Mouse (Mus musculus) CH12.LX (cell line): ENCODE data around the gene Tmem150a. TPM values are rescaled to one million over a fixed set of nuclear protein-coding genes. Genes with fewer than 3 reads are reported as not detected.

Experiments used
- DNase-seq: peaks from one replicate; pipeline ENCODE4 v3.0.0-alpha.2; 2013; ENCODE audit errors: extremely low read depth
- H3K27ac ChIP-seq: 2 replicates; pipeline ENCODE4 v1.5.1; 2012; ENCODE audit warnings: low read depth, mild to moderate bottlenecking, control low read depth, moderate library complexity; ENCODE audit not compliant: insufficient read depth
- H3K27me3 ChIP-seq: replicated peaks from 2 replicates; pipeline ENCODE3; 2012; ENCODE audit warnings: inconsistent platforms
- H3K36me3 ChIP-seq, 2 experiments: replicated peaks in 1 of 2; 2 replicates each; pipeline versions ENCODE3 to v1.6.1; 2012; ENCODE audit warnings: inconsistent platforms in 1 of 2, low read length in 1 of 2, mild to moderate bottlenecking in 1 of 2, mixed read lengths in 1 of 2, moderate library complexity in 1 of 2; ENCODE audit not compliant: control insufficient read depth in 1 of 2, insufficient read depth in 1 of 2
- H3K4me1 ChIP-seq, 2 experiments: 2 replicates each; pipeline ENCODE4 v1.6.1; 2012; ENCODE audit warnings: inconsistent platforms in 1 of 2, moderate library complexity in 1 of 2; ENCODE audit not compliant: insufficient read depth in 2 of 2, control insufficient read depth in 1 of 2
- H3K4me2 ChIP-seq: 2 replicates; pipeline ENCODE4 v1.6.1; 2012; ENCODE audit warnings: low read depth, mild to moderate bottlenecking, control low read depth; ENCODE audit not compliant: poor library complexity, insufficient read depth, severe bottlenecking
- H3K4me3 ChIP-seq, 3 experiments: fragments of 150-350 bp in 1 of 3; sonication (generic) in 1 of 3; replicated peaks in 1 of 3; 2 replicates each; pipeline versions ENCODE3 to v1.5.1; 2011 to 2012; ENCODE audit warnings: low read depth in 2 of 3, low read length in 2 of 3, mild to moderate bottlenecking in 2 of 3, moderate library complexity in 2 of 3, control low read depth in 1 of 3, improper control_type of control experiment in 1 of 3, inconsistent platforms in 1 of 3, mixed read lengths in 1 of 3; ENCODE audit not compliant: poor library complexity in 1 of 3
- H3K79me2 ChIP-seq: replicated peaks from 2 replicates; pipeline ENCODE4 v1.6.1; 2012; ENCODE audit warnings: mild to moderate bottlenecking, moderate library complexity; ENCODE audit not compliant: control insufficient read depth, poor library complexity, insufficient read depth, severe bottlenecking; ENCODE audit errors: extremely low read depth
- H3K9ac ChIP-seq: 2 replicates; pipeline ENCODE4 v1.6.1; 2012; ENCODE audit warnings: low read depth, mild to moderate bottlenecking, control low read depth, moderate library complexity; ENCODE audit not compliant: insufficient read depth
- H3K9me3 ChIP-seq: replicated peaks from 2 replicates; pipeline ENCODE3; 2012; ENCODE audit warnings: low read length, inconsistent platforms, mixed read lengths
- BHLHE40 ChIP-seq: IDR thresholded peaks from 2 replicates; pipeline ENCODE4 v1.6.1; 2011; ENCODE audit warnings: mild to moderate bottlenecking, low read depth, low read length, improper control_type of control experiment
- CHD1 ChIP-seq: IDR thresholded peaks from 2 replicates; pipeline ENCODE4 v1.6.1; 2012; ENCODE audit warnings: low read depth, low read length, improper control_type of control experiment, inconsistent platforms
- CHD2 ChIP-seq: IDR thresholded peaks from 2 replicates; pipeline ENCODE4 v1.6.1; 2011; ENCODE audit warnings: low read length, improper control_type of control experiment
- E2F4 ChIP-seq: IDR thresholded peaks from 2 replicates; pipeline ENCODE4 v1.6.1; 2011; ENCODE audit warnings: low read depth, low read length, improper control_type of control experiment; ENCODE audit not compliant: insufficient replicate concordance
- ELF1 ChIP-seq: IDR thresholded peaks from 2 replicates; pipeline ENCODE4 v1.6.1; 2014; ENCODE audit warnings: low read depth, mild to moderate bottlenecking, inconsistent platforms, low read length, improper control_type of control experiment
- EP300 ChIP-seq: IDR thresholded peaks from 2 replicates; pipeline ENCODE4 v1.6.1; 2011; ENCODE audit warnings: low read length, improper control_type of control experiment
- ETS1 ChIP-seq: conservative IDR thresholded peaks from 2 replicates; pipeline ENCODE4 v1.6.1; 2012; ENCODE audit warnings: low read depth, mild to moderate bottlenecking, inconsistent platforms, low read length, improper control_type of control experiment, moderate library complexity
- HCFC1 ChIP-seq: IDR thresholded peaks from 2 replicates; pipeline ENCODE4 v1.6.1; 2012; ENCODE audit warnings: low read depth, mild to moderate bottlenecking, inconsistent platforms, low read length, improper control_type of control experiment
- IRF4 ChIP-seq: IDR thresholded peaks from 2 replicates; pipeline ENCODE4 v1.6.1; 2014; ENCODE audit warnings: low read depth, mild to moderate bottlenecking, inconsistent platforms, low read length, improper control_type of control experiment
- JUN ChIP-seq: IDR thresholded peaks from 2 replicates; pipeline ENCODE4 v1.6.1; 2011; ENCODE audit warnings: low read depth, mild to moderate bottlenecking, low read length, improper control_type of control experiment, moderate library complexity; ENCODE audit not compliant: insufficient read depth
- JUND ChIP-seq: conservative IDR thresholded peaks from 2 replicates; pipeline ENCODE4 v1.6.1; 2011; ENCODE audit warnings: low read depth, low read length, improper control_type of control experiment
- KAT2A ChIP-seq: IDR thresholded peaks from 2 replicates; pipeline ENCODE4 v1.6.1; 2012; ENCODE audit warnings: low read length, improper control_type of control experiment, inconsistent platforms; ENCODE audit not compliant: insufficient replicate concordance
- MAFK ChIP-seq: IDR thresholded peaks from 2 replicates; pipeline ENCODE4 v1.6.1; 2011; ENCODE audit warnings: low read length, improper control_type of control experiment; ENCODE audit not compliant: insufficient replicate concordance
- MAX ChIP-seq: IDR thresholded peaks from 2 replicates; pipeline ENCODE4 v1.6.1; 2011; ENCODE audit warnings: low read length, improper control_type of control experiment
- MAZ ChIP-seq: IDR thresholded peaks from 2 replicates; pipeline ENCODE4 v1.6.1; 2012; ENCODE audit warnings: low read depth, mild to moderate bottlenecking, inconsistent platforms, low read length, improper control_type of control experiment, moderate library complexity
- MYC ChIP-seq: IDR thresholded peaks from 2 replicates; pipeline ENCODE4 v1.6.1; 2011; ENCODE audit warnings: low read depth, mild to moderate bottlenecking, improper control_type of control experiment, low read length
- NELFE ChIP-seq: IDR thresholded peaks from 2 replicates; pipeline ENCODE4 v1.6.1; 2011; ENCODE audit warnings: low read depth, low read length, improper control_type of control experiment
- NRF1 ChIP-seq: IDR thresholded peaks from 2 replicates; pipeline ENCODE4 v1.6.1; 2014; ENCODE audit warnings: low read depth, mild to moderate bottlenecking, inconsistent platforms, low read length, improper control_type of control experiment, moderate library complexity
- POLR2A ChIP-seq: IDR thresholded peaks from 2 replicates; pipeline ENCODE4 v1.6.1; 2011; ENCODE audit warnings: low read depth, mild to moderate bottlenecking, improper control_type of control experiment, low read length
- RCOR1 ChIP-seq: conservative IDR thresholded peaks from 2 replicates; pipeline ENCODE4 v1.6.1; 2012; ENCODE audit warnings: low read depth, mild to moderate bottlenecking, inconsistent platforms, low read length, improper control_type of control experiment
- SMC3 ChIP-seq: IDR thresholded peaks from 2 replicates; pipeline ENCODE4 v1.6.1; 2011; ENCODE audit warnings: low read depth, low read length, improper control_type of control experiment
- ZMIZ1 ChIP-seq: IDR thresholded peaks from 2 replicates; pipeline ENCODE4 v1.6.1; 2012; ENCODE audit warnings: low read depth, mild to moderate bottlenecking, inconsistent platforms, low read length, improper control_type of control experiment
- ZNF384 ChIP-seq: IDR thresholded peaks from 2 replicates; pipeline ENCODE4 v1.6.1; 2012; ENCODE audit warnings: low read depth, low read length, improper control_type of control experiment, inconsistent platforms
- dilution Hi-C: fragments of 300-500 bp; cut with MboI; formaldehyde crosslinking; loops from 2 replicates; pipeline ENCODE4 v1.14.3; 2020; ENCODE audit warnings: low sequenced_read_pairs; ENCODE audit not compliant: extremely low pct_unique_long_range_greater_than_20kb, extremely low pct_ligation_motif_present
- in situ Hi-C: fragments of 300-500 bp; cut with MboI; formaldehyde crosslinking; loops from 3 replicates; pipeline ENCODE4 v1.14.3; 2019; ENCODE audit warnings: low sequenced_read_pairs, low pct_ligation_motif_present, low pct_unique_long_range_greater_than_20kb, mixed read lengths
- polyA plus RNA-seq: library from polyadenylated mRNA; unstranded; fragments of >175 nt; gene quantifications from 2 replicates; pipeline ENCODE4 v1.2.1, GENCODE M21; 2012; ENCODE audit warnings: low read depth; ENCODE audit not compliant: insufficient read length
- total RNA-seq, 2 experiments: library from RNA; depleted of rRNA; stranded (reverse); fragments of 300-350 nt in 1 of 2; fragments of >200 nt in 1 of 2; gene quantifications; 2 replicates each; pipeline ENCODE4 v1.2.3; 2012 to 2014

Tmem150a gene
- total and polyA plus RNA-seq, 3 experiments: 0.24 to 0.93 (median 0.59) TPM

GRCm38 (mm10) chr6:72348411-72348810 lies 6.8 kb upstream of the Tmem150a start:
- peaks cover 21 to 44% of the 10 kb centered on the region in 2 experiments for H3K36me3 ChIP-seq
- peak overlapping the region; percentile 81; the same call in 1 of the 2 replicates for H3K9ac ChIP-seq
- H3K27me3 ChIP-seq: no peaks in the 10 kb centered on the region
- H3K9me3 ChIP-seq: no peaks in the 10 kb centered on the region
- TF ChIP-seq CHD1: no peak
- TF ChIP-seq HCFC1: no peak
- no peak for TF ChIP-seq RCOR1
- TF ChIP-seq JUND: no peak
- TF ChIP-seq NRF1: no peak
- no peak for TF ChIP-seq MAX
- no peak for TF ChIP-seq MYC
- TF ChIP-seq E2F4: no peak
- no peak for TF ChIP-seq BHLHE40
- TF ChIP-seq MAZ: no peak
- TF ChIP-seq KAT2A: no peak
- dilution Hi-C loops (no loop called here), in situ Hi-C loops (no loop called here)
- peak overlapping the region; percentile 83 for H3K4me2 ChIP-seq
- H3K79me2 ChIP-seq: peaks cover 31% of the 10 kb centered on the region
- H3K4me3 ChIP-seq: peak overlapping the region in 1 of 3 experiments; percentile 79
- H3K4me1 ChIP-seq: peaks cover 16 to 73% of the 10 kb centered on the region in 2 experiments; a peak in 3 of 4 replicates
- H3K27ac ChIP-seq: no peak overlapping the region
- DNase-seq: peak; percentile 6

- no peak overlapping the region for H3K4me3 ChIP-seq
- peaks cover 16% of the 10 kb centered on the region for H3K79me2 ChIP-seq
- no peak for DNase-seq
- H3K4me2 ChIP-seq: no peak overlapping the region
- dilution Hi-C loops: no loop called here
- H3K9ac ChIP-seq: no peak overlapping the region
- TF ChIP-seq RCOR1: no peak
- no peak for TF ChIP-seq CHD2
- no peak for TF ChIP-seq ZNF384
- no peak for TF ChIP-seq POLR2A
- no peak for TF ChIP-seq MYC
- TF ChIP-seq EP300: no peak
- no peak for TF ChIP-seq SMC3
- no peak for TF ChIP-seq JUN
- no peak for TF ChIP-seq MAZ
- no peak for TF ChIP-seq MAX
- TF ChIP-seq IRF4: no peak
- no peak for TF ChIP-seq ETS1
- no peak for TF ChIP-seq NELFE
- TF ChIP-seq ZMIZ1: no peak
- TF ChIP-seq MAFK: no peak
- no peak for TF ChIP-seq ELF1
- H3K36me3 ChIP-seq: peaks cover 26 to 61% of the 10 kb centered on the region in 2 experiments
- no peaks in the 10 kb centered on the region for H3K27me3 ChIP-seq
- peaks cover 2% of the 10 kb centered on the region for H3K9me3 ChIP-seq
- H3K27ac ChIP-seq: no peak overlapping the region
- peaks cover 14 to 66% of the 10 kb centered on the region in 2 experiments; a peak in 3 of 4 replicates for H3K4me1 ChIP-seq
- in situ Hi-C loops: no loop called here
Observed at GRCm38 (mm10) chr6:72350214-72350613, 5.0 kb upstream of the Tmem150a start.
